Mouse (Mus musculus) erythroblast, embryonic 14.5 days (primary cell): ENCODE measurements around the gene Flnb. TPM values are rescaled to one million over a fixed set of nuclear protein-coding genes. Genes with fewer than 3 reads are reported as not detected.

Source experiments
- H3K27me3 ChIP-seq: 2 replicates; pipeline ENCODE4 v1.6.1; 2012; ENCODE audit warnings: inconsistent platforms; ENCODE audit not compliant: control insufficient read depth
- H3K36me3 ChIP-seq: 2 replicates; pipeline ENCODE4 v1.6.1; 2012; ENCODE audit warnings: mild to moderate bottlenecking, inconsistent platforms; ENCODE audit not compliant: control insufficient read depth
- H3K4me1 ChIP-seq: 2 replicates; pipeline ENCODE4 v1.6.1; 2012; ENCODE audit warnings: inconsistent platforms; ENCODE audit not compliant: control insufficient read depth
- H3K4me3 ChIP-seq: replicated peaks from 2 replicates; pipeline ENCODE3; 2012; ENCODE audit warnings: moderate library complexity, mild to moderate bottlenecking, inconsistent platforms
- H3K9me3 ChIP-seq: 2 replicates; pipeline ENCODE4 v1.6.1; 2012; ENCODE audit warnings: low read length, inconsistent platforms, mixed read lengths; ENCODE audit not compliant: control insufficient read depth
- GATA1 ChIP-seq: IDR thresholded peaks from 2 replicates; pipeline ENCODE4 v1.6.1; 2012; ENCODE audit warnings: low read length, inconsistent platforms, mixed read lengths
- TAL1 ChIP-seq: IDR thresholded peaks from 3 replicates; pipeline ENCODE4 v1.6.1; 2012; ENCODE audit warnings: low read length, inconsistent platforms, mixed read lengths
- polyA plus RNA-seq: library from polyadenylated mRNA; stranded (reverse); fragments of >175 nt; gene quantifications from 2 replicates; pipeline ENCODE4 v1.2.3, GENCODE M21; 2012

Flnb gene
- polyA plus RNA-seq, 1 experiment = 0.02 TPM

GRCm38 (mm10) chr14:7918150-7918991, 100.6 kb downstream of the Flnb start:
- H3K36me3 ChIP-seq = peaks cover 6% of the 10 kb centered on the region; the same call in 1 of the 2 replicates
- H3K4me3 ChIP-seq = no peak overlapping the region
- no peaks in the 10 kb centered on the region for H3K27me3 ChIP-seq
- no peak for TF ChIP-seq GATA1
- no peak for TF ChIP-seq TAL1
- no peaks in the 10 kb centered on the region for H3K9me3 ChIP-seq
- no peaks in the 10 kb centered on the region for H3K4me1 ChIP-seq

GRCm38 (mm10) chr14:7919309-7919708, 101.6 kb downstream of the Flnb start:
- Histone ChIP-seq H3K4me1 (no peaks in the 10 kb centered on the region), H3K27me3 (no peaks in the 10 kb centered on the region), H3K36me3 (peaks cover 10% of the 10 kb centered on the region), H3K4me3 (no peak overlapping the region), H3K9me3 (no peaks in the 10 kb centered on the region)
- TF ChIP-seq GATA1 = no peak
- no peak for TF ChIP-seq TAL1

DNA sequence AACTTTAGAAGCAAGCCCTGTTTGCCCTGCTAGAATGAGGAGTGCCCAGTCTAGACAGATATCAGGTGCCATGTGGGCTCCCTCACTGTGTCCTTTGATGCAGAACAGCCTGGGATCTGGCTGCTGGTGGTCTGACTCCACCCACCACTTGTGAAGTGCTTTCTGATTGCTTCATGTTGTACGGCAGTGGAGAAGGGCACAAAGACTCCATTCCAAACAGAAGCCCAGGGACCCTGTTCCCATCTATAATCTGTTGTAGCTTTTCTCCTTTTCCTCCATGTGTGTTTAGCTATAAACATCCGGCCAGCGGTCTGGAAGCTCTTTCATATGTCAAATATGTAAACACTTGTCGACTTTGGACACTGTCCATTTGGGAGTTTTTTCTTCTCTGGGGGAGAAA, 102.2 kb downstream of the Flnb start:
- peaks cover 10% of the 10 kb centered on the region for H3K36me3 ChIP-seq
- H3K4me3 ChIP-seq = no peak overlapping the region
- no peaks in the 10 kb centered on the region for H3K4me1 ChIP-seq
- TF ChIP-seq TAL1 = no peak
- TF ChIP-seq GATA1 = no peak
- H3K9me3 ChIP-seq = no peaks in the 10 kb centered on the region
- H3K27me3 ChIP-seq = no peaks in the 10 kb centered on the region

DNA sequence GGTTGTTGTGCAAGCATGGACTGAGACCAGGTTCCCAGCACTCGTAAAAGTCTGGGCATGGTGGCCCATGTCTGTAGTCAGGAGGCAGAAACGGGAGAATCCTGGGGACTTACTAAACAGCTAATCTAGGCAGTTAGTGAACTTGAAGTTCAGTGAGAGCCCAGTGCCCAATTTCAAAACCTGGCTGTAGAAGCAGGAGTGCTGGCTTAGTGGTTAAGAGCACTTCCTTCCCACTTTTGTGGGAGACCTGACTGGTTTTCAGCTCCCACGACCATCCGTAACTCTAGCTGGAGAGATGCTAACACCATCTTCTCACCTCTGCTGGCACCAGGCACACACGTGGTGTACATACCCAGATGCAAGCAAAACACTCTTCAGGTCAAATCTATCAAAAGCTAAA, 103.7 kb downstream of the Flnb start:
- TF ChIP-seq GATA1 (no peak), TAL1 (no peak)
- Histone ChIP-seq H3K36me3 (peaks cover 8% of the 10 kb centered on the region), H3K4me3 (no peak overlapping the region), H3K27me3 (no peaks in the 10 kb centered on the region), H3K4me1 (no peaks in the 10 kb centered on the region), H3K9me3 (no peaks in the 10 kb centered on the region)

DNA sequence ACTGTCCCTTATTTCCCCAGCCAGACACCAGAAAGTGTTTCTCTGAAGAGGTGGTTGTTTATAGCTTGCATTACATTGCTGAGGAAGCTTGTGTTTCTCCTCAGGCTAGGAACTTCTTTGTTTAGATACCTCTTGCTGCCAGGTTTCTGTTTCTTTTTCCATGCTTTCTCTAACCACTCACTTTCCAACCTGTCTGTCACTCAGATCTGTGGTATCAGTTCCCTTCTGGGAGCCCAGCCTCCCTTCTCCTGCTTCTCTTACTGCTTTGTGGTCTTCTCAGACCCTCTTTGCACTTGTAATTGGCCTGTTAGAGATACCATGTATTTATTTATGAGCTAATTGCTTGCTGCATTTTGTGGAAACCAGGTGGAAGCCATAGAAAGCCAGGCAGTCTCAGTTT, 105.9 kb downstream of the Flnb start:
- Histone ChIP-seq H3K4me3 (no peak overlapping the region), H3K9me3 (no peaks in the 10 kb centered on the region), H3K27me3 (no peaks in the 10 kb centered on the region), H3K4me1 (no peaks in the 10 kb centered on the region), H3K36me3 (peaks cover 4% of the 10 kb centered on the region)
- no peak for TF ChIP-seq GATA1
- no peak for TF ChIP-seq TAL1

DNA sequence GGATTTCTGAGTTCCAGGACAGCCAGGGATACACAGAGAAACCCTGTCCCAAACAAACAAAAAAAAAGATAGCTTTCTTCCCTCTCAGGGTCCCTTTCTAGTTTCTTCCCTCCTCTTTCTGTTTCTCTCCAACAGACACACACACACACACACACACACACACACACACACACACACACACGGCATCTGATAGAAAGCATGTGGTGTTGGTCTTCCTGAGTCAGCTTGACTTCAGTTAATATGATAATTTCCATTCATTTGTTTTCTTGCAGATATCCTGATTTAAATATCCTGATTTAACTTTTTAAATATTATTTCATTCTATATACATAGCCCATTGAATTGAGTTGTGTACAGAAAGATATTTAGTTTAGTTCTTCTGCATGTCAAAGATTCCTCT, 110.6 kb downstream of the Flnb start:
- Histone ChIP-seq H3K4me3 (no peak overlapping the region), H3K36me3 (peaks cover 8% of the 10 kb centered on the region), H3K27me3 (no peaks in the 10 kb centered on the region), H3K4me1 (no peaks in the 10 kb centered on the region), H3K9me3 (no peaks in the 10 kb centered on the region)
- TF ChIP-seq TAL1 (no peak), GATA1 (no peak)

- Histone ChIP-seq H3K4me3 (no peak overlapping the region), H3K9me3 (no peaks in the 10 kb centered on the region), H3K4me1 (no peaks in the 10 kb centered on the region), H3K36me3 (peaks cover 8% of the 10 kb centered on the region), H3K27me3 (no peaks in the 10 kb centered on the region)
- TF ChIP-seq GATA1 = no peak
- TF ChIP-seq TAL1 = no peak
Observed at GRCm38 (mm10) chr14:7929029-7929428, 111.3 kb downstream of the Flnb start.

DNA sequence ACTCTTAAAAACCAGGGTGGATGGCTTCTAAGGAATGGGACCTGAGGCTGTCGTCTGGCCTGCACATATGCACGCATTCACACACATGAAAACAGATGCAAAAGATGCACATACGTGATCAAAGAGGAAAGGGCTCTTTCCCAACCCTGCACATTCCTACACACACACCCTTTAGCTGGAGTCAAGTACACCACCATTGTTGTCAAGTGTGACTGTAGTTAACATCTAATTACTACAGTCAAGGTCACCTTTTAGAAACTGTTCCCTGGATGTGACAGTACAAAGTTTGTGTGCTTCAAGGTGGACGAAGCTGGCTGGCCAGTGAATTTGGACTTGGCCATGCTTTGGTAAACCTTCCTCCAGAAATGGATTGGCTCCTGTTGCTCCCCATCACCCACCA, 114.4 kb downstream of the Flnb start:
- Histone ChIP-seq H3K9me3 (no peaks in the 10 kb centered on the region), H3K4me3 (no peak overlapping the region), H3K27me3 (no peaks in the 10 kb centered on the region), H3K36me3 (peaks cover 5% of the 10 kb centered on the region; the same call in 1 of the 2 replicates), H3K4me1 (no peaks in the 10 kb centered on the region)
- TF ChIP-seq TAL1 = no peak
- no peak for TF ChIP-seq GATA1

- Histone ChIP-seq H3K36me3 (peaks cover 7% of the 10 kb centered on the region; the same call in 1 of the 2 replicates), H3K27me3 (no peaks in the 10 kb centered on the region), H3K9me3 (no peaks in the 10 kb centered on the region), H3K4me3 (no peak overlapping the region), H3K4me1 (no peaks in the 10 kb centered on the region)
- TF ChIP-seq GATA1 (no peak), TAL1 (no peak)
Observed at GRCm38 (mm10) chr14:7934166-7934565, 116.4 kb downstream of the Flnb start.

DNA sequence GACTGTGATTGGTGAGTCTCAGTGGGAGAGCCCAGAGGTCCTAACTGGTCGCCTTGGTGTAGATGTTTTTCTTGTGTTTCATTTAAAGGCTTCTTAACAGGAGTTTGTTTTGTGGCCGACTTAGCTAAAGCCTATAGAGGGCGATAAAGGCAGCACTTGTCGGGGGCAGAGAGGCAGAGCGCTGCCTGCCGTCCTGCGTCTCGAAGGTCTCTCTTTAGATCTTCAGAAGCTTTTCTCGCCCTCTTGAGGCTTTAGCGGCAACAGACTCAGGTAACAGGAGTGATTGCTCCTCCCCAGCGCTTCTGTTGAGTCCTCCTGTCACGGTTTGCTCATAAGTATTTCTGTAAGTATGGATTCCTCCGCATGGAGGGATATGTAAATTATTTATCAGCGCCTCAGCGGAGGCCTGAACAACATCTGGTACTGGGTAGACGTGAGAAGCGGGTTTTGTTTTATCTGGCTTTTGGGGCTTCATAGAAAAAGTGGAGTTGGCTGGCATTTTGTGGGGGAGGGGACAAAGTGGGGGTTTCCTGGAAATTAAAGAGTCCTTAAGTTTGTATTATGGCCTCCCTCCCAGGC, 119.4 kb downstream of the Flnb start:
- TF ChIP-seq GATA1 = no peak
- TF ChIP-seq TAL1 = no peak
- H3K4me1 ChIP-seq = no peaks in the 10 kb centered on the region
- H3K9me3 ChIP-seq = no peaks in the 10 kb centered on the region
- no peak overlapping the region for H3K4me3 ChIP-seq
- H3K27me3 ChIP-seq = no peaks in the 10 kb centered on the region
- peaks cover 5% of the 10 kb centered on the region; the same call in 1 of the 2 replicates for H3K36me3 ChIP-seq
